Mouse (Mus musculus) heart, postnatal 0 days (tissue): ENCODE results near the gene Gpr34. TPM values are rescaled to one million over a fixed set of nuclear protein-coding genes. Genes with fewer than 3 reads are reported as not detected.

Source experiments
- ATAC-seq: fragments of 200-750 bp; cut with Nextera tagmentation; 2 replicates; pipeline ENCODE4 v1.8.0; 2017; ENCODE audit warnings: low read depth, moderate number of reproducible peaks, moderate library complexity; ENCODE audit not compliant: insufficient read depth
- DNase-seq: peaks from one replicate; pipeline ENCODE4 v3.0.0-alpha.2; 2016; ENCODE audit warnings: low spot score
- H3K27ac ChIP-seq: fragments of 300-500 bp; sonication (generic); 2 replicates; pipeline ENCODE4 v1.5.1; 2014; ENCODE audit warnings: low read depth, mild to moderate bottlenecking
- H3K27me3 ChIP-seq: fragments of 300-500 bp; sonication (generic); 2 replicates; pipeline ENCODE4 v1.6.1; 2014; ENCODE audit warnings: low read length, mixed read lengths; ENCODE audit not compliant: control insufficient read depth, insufficient read depth
- H3K36me3 ChIP-seq: fragments of 300-500 bp; sonication (generic); replicated peaks from 2 replicates; pipeline ENCODE4 v1.6.1; 2014; ENCODE audit warnings: low read length, mixed read lengths; ENCODE audit not compliant: control insufficient read depth, insufficient read depth
- H3K4me1 ChIP-seq: fragments of 300-500 bp; sonication (generic); 2 replicates; pipeline ENCODE4 v1.6.1; 2014; ENCODE audit warnings: antibody characterized with exemption; ENCODE audit not compliant: control insufficient read depth, insufficient read depth
- H3K4me2 ChIP-seq: fragments of 300-500 bp; sonication (generic); 2 replicates; pipeline ENCODE4 v1.6.1; 2014; ENCODE audit warnings: low read depth, mild to moderate bottlenecking, low read length, moderate library complexity
- H3K4me3 ChIP-seq: fragments of 300-500 bp; sonication (generic); 2 replicates; pipeline ENCODE4 v1.5.1; 2014; ENCODE audit warnings: low read depth, low read length
- H3K9ac ChIP-seq: fragments of 300-500 bp; sonication (generic); replicated peaks from 2 replicates; pipeline ENCODE4 v1.6.1; 2014; ENCODE audit warnings: low read depth, low read length, mixed read lengths
- H3K9me3 ChIP-seq: fragments of 300-500 bp; sonication (generic); replicated peaks from 2 replicates; pipeline ENCODE4 v1.6.1; 2016; ENCODE audit warnings: low read length; ENCODE audit not compliant: control insufficient read depth
- CTCF ChIP-seq: IDR thresholded peaks from 2 replicates; pipeline ENCODE4 v1.5.1; 2016; ENCODE audit warnings: antibody characterized with exemption, control low read depth, low read depth
- EP300 ChIP-seq: IDR thresholded peaks from 2 replicates; pipeline ENCODE4 v1.6.1; 2016; ENCODE audit warnings: antibody characterized with exemption, low read depth
- WGBS: fragments of 180-500 bp; shearing (Covaris S2); extraction: QIAGEN DNeasy Blood & Tissue Kit; methylation state at CpG from one replicate; pipeline ENCODE4 v1.1.7; 2014; 5-methylcytosine and 5-hydroxymethylcytosine counted together
- polyA plus RNA-seq: library from polyadenylated mRNA; unstranded; fragments of >200 nt; fragmentation: Nextera tagmentation; extraction: Ambion mirVana; gene quantifications from 2 replicates; pipeline ENCODE4 v1.2.1, GENCODE M21; 2015
- total RNA-seq: library from RNA; depleted of rRNA; stranded (reverse); fragments of >200 nt; gene quantifications from 2 replicates; pipeline ENCODE4 v1.2.3, GENCODE M21; 2014; ENCODE audit warnings: low replicate concordance

The Gpr34 gene
- total and polyA plus RNA-seq, 2 experiments from 2014 or later: 1.0 TPM; not detected in 1

- H3K9me3 ChIP-seq: no peaks in the 10 kb centered on the region
- H3K36me3 ChIP-seq: no peaks in the 10 kb centered on the region
- H3K9ac ChIP-seq: no peak overlapping the region
- 40% methylated on average over 2 of the region's 2 CpGs for WGBS
- no peaks in the 10 kb centered on the region for H3K27me3 ChIP-seq
- DNase-seq: no peak
- ATAC-seq: no peak
- H3K27ac ChIP-seq: no peak overlapping the region
- no peak for TF ChIP-seq CTCF
- TF ChIP-seq EP300: no peak
- H3K4me2 ChIP-seq: no peak overlapping the region
- no peak overlapping the region for H3K4me3 ChIP-seq
- H3K4me1 ChIP-seq: no peaks in the 10 kb centered on the region
Measured at GRCm38 (mm10) chrX:13612115-13612514, 19.8 kb upstream of the Gpr34 start.

GRCm38 (mm10) chrX:13616726-13617125 lies 15.2 kb upstream of the Gpr34 start:
- no peak overlapping the region for H3K27ac ChIP-seq
- no peak for DNase-seq
- WGBS: 39% methylated on average over 1 of the region's 1 CpGs

GRCm38 (mm10) chrX:13617294-13617693 lies 14.6 kb upstream of the Gpr34 start:
- ATAC-seq: no peak
- Histone ChIP-seq H3K27me3 (no peaks in the 10 kb centered on the region), H3K4me2 (no peak overlapping the region), H3K4me1 (no peaks in the 10 kb centered on the region), H3K36me3 (no peaks in the 10 kb centered on the region), H3K4me3 (no peak overlapping the region), H3K9ac (no peak overlapping the region), H3K9me3 (no peaks in the 10 kb centered on the region), H3K27ac (no peak overlapping the region)
- TF ChIP-seq CTCF (no peak), EP300 (no peak)
- no peak for DNase-seq
- 88% methylated on average over 1 of the region's 1 CpGs for WGBS

More at GRCm38 (mm10) chrX:13616726-13617125, 15.2 kb upstream of the Gpr34 start:
- no peaks in the 10 kb centered on the region for H3K9me3 ChIP-seq
- no peaks in the 10 kb centered on the region for H3K27me3 ChIP-seq
- ATAC-seq: no peak
- H3K4me1 ChIP-seq: no peaks in the 10 kb centered on the region
- no peak overlapping the region for H3K4me2 ChIP-seq
- H3K4me3 ChIP-seq: no peak overlapping the region
- no peak for TF ChIP-seq CTCF
- no peak for TF ChIP-seq EP300
- no peak overlapping the region for H3K9ac ChIP-seq
- H3K36me3 ChIP-seq: no peaks in the 10 kb centered on the region

- no peaks in the 10 kb centered on the region for H3K9me3 ChIP-seq
- DNase-seq: no peak
- no peak overlapping the region for H3K27ac ChIP-seq
- no peak for ATAC-seq
- H3K9ac ChIP-seq: no peak overlapping the region
- WGBS: 58% methylated on average over 4 of the region's 4 CpGs
- H3K4me2 ChIP-seq: no peak overlapping the region
- TF ChIP-seq EP300: no peak
- TF ChIP-seq CTCF: no peak
- no peaks in the 10 kb centered on the region for H3K4me1 ChIP-seq
- H3K4me3 ChIP-seq: no peak overlapping the region
- no peaks in the 10 kb centered on the region for H3K27me3 ChIP-seq
- no peaks in the 10 kb centered on the region for H3K36me3 ChIP-seq
Measured at GRCm38 (mm10) chrX:13618476-13618875, 13.4 kb upstream of the Gpr34 start.

- no peak for DNase-seq
- ATAC-seq: no peak
- Histone ChIP-seq H3K4me2 (no peak overlapping the region), H3K4me1 (no peaks in the 10 kb centered on the region), H3K27ac (no peak overlapping the region), H3K36me3 (no peaks in the 10 kb centered on the region), H3K27me3 (no peaks in the 10 kb centered on the region), H3K9me3 (no peaks in the 10 kb centered on the region), H3K4me3 (no peak overlapping the region), H3K9ac (no peak overlapping the region)
- WGBS: 48% methylated on average over 4 of the region's 4 CpGs
- TF ChIP-seq CTCF (no peak), EP300 (no peak)
Measured at GRCm38 (mm10) chrX:13621473-13621872, 10.4 kb upstream of the Gpr34 start.

GRCm38 (mm10) chrX:13622654-13623053 lies 9.2 kb upstream of the Gpr34 start:
- no peak overlapping the region for H3K9ac ChIP-seq
- no peak for TF ChIP-seq EP300
- no peak for TF ChIP-seq CTCF
- WGBS: 76% methylated on average over 5 of the region's 5 CpGs
- no peaks in the 10 kb centered on the region for H3K36me3 ChIP-seq
- no peak overlapping the region for H3K4me2 ChIP-seq
- DNase-seq: no peak
- H3K27ac ChIP-seq: no peak overlapping the region
- no peaks in the 10 kb centered on the region for H3K9me3 ChIP-seq
- H3K4me1 ChIP-seq: no peaks in the 10 kb centered on the region
- no peaks in the 10 kb centered on the region for H3K27me3 ChIP-seq
- no peak for ATAC-seq
- H3K4me3 ChIP-seq: no peak overlapping the region
